Mouse (Mus musculus) spleen, postnatal 4 days (tissue): ENCODE data around the gene Gm11562.

Source experiments
- DNase-seq, 2 experiments: peaks; one replicate each; pipeline ENCODE4 v3.0.0; 2022; ENCODE audit warnings: low spot score in 2 of 2

Gene Gm11562

DNA sequence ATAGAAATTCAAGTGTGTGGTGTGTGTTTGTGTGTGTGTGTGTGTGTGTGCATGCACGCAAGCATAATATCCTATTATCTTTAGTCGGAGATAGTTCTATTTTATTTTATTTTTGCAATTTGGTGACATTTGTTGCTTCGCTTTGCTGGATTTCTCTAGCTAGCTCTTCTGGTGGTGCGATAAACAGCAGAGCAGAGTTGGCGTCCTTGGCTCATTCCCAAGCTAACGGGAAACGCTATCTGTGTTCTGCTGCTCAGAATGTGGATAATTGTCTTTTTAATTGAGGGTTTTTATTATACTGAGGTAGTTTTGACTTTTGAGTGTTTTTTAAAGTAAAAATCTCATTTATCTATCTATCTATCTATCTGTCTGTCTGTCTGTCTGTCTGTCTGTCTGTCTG is 35.1 kb downstream of the Gm11562 start:
- DNase-seq = no peak

DNA sequence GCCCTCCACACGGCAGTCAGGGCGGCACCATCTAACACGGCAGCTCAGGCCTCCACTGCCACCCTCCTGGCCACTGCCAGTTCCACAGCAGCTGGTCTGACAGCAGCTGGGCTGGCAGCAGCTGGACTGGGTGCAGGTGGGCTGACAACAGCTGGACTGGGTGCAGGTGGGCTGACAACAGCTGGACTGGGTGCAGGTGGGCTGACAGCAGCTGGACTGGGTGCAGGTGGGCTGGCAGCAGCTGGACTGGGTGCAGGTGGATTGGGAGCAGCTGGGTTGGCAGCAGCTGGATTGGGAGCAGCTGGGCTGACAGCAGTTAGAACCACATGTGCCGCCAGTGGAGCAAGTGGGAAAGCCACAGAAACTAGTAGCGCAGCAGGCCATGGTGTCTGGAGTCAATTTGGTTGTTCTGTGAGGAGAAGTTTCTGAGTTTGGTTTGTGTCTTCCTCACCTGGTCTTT is 37.0 kb downstream of the Gm11562 start, which contains the start of gene Krtap1-4:
TSS of gene Krtap1-4 (minus strand) at position 410 of the 460 bp plus-strand sequence.
- DNase-seq = no peak

DNA sequence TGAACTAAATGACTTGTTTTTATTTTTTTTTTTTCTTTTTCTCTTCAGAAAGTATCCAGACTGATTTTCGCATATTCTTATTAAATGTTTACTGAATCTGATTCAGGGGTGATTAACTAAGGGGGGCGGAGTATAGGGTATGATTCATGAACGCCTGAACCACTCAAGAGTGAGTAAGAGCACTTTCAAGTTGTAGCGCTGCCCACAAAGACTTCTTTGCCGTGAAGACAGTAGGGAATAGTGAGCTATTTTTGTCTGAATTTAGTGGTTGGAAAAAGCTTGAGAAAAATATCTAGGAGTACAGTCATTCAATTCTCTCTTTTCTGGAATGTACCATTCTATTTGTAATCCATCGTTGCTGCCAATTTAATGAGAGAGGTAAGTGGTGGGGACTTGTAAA is 38.7 kb downstream of the Gm11562 start:
- DNase-seq = no peak

DNA sequence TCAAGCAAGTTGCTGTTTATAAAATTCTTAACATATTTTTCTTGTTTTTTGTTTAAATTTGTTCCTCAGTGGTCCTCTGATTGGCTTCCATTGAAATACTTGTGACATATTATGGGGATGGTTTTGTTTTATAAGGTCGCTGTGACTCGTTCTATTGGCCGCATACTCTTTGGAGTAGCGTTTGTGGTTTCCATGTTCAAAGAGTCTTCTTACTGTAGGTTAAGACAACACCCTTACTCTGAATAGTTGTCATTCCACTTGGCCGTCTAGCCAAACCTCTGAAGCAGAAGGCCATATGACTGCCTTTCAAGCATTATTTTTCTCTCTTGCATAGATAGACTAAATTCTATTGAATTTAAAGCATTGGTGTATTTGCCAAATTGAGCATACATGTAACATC is 39.2 kb downstream of the Gm11562 start:
- no peak for DNase-seq

DNA sequence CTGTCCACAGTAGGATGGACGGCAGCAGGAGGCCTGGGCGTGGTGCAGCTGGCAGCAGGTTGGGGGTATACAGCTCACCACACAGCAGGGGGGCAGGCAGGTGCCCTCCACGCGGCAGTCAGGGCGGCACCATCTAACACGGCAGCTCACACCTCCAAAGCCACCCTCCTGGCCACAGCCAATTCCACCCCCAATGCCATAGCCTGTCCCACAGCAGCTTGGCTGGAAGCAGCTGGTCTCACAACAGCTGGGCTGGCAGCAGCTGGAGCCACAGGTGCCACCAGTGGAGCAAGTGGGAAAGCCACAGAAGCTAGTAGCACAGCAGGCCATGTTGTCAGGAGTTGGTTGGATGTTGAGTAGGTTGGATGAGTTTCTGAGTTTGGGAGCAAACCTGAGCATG is 39.6 kb downstream of the Gm11562 start, which contains the start of gene Krtap1-5:
TSS of gene Krtap1-5 (minus strand) at position 381 of the 400 bp plus-strand sequence.
- no peak for DNase-seq

DNA sequence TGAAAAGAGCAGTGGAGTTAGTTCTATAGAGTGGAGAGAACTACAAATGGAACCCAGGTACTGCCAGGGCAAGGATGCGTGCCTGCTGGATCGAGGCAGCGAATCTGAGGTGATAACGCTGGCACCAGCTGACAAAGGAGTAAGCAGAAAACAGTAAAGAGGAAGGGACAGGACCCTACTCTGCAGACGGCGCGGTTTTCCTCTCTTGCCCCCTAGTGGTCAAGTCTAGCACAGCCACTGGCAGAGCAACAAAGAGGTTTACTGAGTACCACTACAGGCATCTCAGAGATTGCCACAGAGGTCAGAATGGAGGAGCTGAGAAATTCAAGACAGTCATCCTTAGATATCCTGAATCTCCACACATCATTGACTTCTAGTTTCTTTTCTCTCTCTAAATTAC is 46.1 kb downstream of the Gm11562 start:
- peak; percentile 25 to 78 for DNase-seq

DNA sequence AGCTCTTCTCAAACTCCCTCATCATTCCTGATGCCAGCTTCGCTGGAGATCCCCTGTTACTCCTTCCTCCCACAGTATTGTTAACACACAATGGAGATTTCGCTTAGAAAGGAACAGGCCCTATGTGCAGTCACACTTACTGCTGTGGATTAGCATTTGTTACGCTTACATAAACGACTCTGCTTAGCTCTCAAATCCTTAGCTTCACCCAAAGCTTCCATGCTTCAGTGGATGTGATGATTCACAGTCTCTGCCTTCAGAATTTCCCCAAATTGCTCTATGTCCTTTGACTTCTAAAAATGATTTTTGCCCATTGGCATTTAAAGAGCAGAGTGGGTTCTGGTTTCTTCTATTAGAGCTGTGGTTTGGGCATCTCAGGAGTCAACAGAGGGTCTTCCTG is 47.1 kb downstream of the Gm11562 start:
- no peak for DNase-seq
